Mouse (Mus musculus) thymus, postnatal 14 days (tissue): Measurements from ENCODE around the gene Spn.

Source experiments
- DNase-seq: peaks from one replicate; pipeline ENCODE4 v3.0.0; 2021

Spn gene

GRCm38 (mm10) chr7:127140623-127141404 lies 3.2 kb upstream of the Spn start:
- DNase-seq = peak; percentile 42

- no peak for DNase-seq
Measured at GRCm38 (mm10) chr7:127139562-127139961, 1.9 kb upstream of the Spn start.

- no peak for DNase-seq
Measured at GRCm38 (mm10) chr7:127139100-127139499, 1.5 kb upstream of the Spn start.

DNA sequence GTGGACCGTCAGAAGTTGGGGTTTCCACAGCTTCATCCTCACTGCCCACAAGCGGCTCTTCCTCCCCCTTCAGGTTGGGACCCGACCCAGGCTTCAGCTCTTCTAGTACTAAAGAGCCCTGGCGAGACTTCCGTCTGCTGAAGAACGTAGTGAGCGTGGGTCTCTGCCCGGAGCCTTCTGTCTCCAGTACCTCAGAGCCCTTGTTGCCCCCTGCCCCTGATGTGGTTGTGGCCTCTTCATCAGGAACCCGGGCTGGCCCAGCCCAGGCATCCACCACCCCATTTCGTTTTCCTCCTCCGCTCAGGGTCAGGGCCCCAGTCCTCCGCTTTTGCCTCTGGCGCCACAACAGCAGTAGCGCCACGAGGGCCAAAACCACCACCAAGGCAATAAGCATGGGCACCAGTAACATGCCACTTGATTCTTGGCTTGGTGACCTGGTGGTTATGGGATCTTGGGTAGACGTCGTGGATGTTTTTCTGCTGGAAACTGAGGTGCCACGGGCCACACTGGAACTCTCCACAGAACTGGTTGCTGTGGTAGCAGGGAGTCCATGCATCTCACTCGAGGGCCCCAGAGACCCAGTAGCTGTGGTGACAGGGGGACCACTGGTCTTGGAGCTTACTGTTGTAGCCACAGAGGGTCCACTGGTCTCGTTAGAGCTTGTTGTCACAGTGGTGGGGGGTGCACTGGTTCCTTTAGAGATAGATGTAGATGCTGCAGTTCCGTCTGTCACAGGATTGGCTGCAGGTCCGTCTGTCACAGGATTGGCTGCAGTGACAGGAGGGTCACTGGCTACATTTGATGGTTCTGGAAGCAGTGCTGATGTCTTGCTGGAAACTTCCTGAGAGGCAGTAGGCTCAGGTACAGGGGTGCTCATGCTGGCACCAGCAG lies 1.2 kb downstream of the Spn start:
- peak; percentile 54 for DNase-seq

DNA sequence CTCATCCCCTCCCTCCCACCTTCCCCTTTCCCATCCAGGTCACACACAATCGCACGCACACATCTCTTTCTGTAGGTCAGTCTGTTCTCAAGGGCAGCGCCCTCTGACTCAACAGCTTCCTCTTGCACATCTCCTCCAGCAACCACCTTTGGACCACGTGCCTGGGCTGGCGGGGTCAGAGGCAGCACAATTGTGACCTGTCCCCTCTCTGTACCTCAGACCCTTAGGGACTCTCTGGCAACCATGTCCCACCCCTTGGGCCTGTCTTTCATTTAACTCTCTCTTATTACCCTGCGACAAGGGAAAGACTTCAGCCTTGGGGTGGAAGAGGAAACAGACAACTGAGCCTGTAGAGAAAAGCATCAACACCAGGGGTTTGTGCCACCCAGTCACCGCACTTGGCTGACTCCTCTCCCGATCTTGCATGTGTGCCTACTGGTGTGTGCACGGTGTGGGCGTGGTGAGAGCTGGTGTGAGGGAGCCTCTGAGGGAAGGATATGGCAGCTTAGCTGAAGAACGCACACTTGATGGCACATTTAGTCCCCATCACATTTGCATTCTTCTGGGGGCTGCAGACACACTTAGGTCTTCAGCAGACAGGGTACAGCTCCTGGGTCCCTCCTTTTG lies 2.7 kb downstream of the Spn start:
- DNase-seq = peak; percentile 62

- no peak for DNase-seq
Measured at GRCm38 (mm10) chr7:127133125-127133524, 4.5 kb downstream of the Spn start.

- DNase-seq = peak; percentile 51
Measured at GRCm38 (mm10) chr7:127129638-127130037, 8.0 kb downstream of the Spn start.

DNA sequence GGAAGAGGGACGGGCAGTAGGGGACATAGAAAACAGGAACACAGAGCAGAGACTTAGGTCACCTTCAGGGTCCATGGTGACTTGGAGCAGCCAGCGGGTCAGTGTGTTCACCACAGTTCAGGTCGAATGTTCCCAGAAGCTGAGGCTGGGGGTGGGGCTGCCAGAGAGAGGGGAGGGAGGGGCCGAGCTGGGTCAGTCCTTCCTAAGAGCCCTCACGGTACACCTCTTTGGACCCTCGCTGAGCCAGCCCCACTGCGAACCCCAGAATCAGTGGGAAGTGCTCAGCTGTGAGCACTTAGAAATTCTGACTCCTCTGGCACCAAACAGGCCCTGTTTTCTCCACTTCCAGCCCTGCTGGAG lies 15.7 kb downstream of the Spn start, which contains the start of gene Qprt:
Qprt (minus strand) TSS at position 316 of the 360 bp plus-strand sequence.
- no peak for DNase-seq

DNA sequence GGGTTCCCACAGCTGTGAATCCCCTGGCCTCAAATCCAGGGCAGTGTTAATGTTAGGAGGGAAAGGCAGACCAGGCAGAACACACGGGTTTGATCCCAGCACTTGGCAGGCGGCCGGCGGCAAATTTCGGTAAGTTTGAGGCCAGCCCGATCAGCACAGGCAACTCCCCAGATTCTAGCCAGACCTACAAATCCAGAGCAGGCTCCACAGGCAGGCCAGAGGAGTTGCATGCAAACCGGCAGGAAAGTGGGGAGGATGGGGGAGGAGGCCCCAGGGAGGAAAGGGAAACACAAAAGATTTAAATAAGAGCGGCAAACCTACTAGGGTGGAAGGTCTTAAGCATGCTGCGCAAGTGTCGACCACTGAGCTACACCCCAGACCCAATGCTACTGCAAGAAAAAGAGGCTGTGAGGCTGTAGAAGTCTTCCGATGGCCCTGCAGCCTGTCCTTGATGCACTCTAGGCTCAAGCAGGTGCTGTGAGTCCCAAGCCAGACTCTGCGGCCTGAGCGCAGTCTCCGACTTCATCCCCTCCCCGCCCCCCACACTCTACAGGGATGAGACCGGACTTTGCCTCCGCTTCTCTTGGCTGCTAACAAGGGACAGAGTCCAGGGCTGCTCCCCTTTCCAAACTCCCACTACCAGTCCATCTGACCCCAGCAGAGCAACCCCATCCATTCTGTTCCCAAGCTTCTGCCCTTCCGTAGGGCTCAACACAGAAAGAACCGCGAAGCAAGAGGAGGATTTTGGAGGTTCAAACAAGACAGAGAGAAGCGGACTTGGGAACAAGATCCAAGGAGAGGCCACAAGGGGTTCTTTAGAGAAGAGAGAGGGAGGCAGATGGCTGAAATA lies 16.3 kb downstream of the Spn start:
- DNase-seq = no peak

DNA sequence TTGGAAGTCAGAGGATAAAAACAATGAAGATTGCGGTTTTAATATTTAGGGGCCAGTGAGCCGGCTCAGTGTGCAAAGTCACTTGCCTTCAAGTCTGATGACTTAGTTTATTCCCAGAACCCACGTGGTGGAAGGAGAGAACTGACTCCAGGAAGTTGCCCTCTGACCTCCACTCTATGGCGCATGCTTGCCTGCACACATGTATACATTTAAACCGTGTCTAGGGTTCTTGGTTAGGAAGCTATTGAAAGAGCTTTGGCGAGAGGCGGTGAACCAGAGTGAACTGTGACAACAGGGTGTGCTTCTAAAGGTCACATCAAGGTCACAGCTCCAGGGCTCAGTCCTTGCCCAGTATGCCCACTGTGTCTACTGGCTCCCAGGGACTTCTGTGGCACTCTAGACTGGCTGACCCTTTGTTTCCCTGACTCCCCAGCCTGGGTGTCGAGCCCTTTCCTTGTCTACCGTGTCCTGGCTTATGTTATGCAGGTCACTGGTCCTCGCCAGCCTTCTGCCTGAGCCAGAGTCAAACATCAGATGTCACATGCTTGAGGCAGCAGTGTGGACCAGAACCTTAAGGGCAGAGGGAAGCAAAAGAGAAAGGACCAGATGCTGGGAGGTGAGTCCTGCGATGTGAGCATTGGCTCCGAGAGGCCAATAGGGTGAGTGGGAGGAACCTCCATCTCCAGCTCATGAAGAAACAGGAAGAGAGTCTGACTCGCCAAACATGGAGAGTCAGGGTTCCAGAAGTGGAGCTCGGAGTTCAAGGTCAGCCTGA lies 18.8 kb downstream of the Spn start:
- no peak for DNase-seq

DNA sequence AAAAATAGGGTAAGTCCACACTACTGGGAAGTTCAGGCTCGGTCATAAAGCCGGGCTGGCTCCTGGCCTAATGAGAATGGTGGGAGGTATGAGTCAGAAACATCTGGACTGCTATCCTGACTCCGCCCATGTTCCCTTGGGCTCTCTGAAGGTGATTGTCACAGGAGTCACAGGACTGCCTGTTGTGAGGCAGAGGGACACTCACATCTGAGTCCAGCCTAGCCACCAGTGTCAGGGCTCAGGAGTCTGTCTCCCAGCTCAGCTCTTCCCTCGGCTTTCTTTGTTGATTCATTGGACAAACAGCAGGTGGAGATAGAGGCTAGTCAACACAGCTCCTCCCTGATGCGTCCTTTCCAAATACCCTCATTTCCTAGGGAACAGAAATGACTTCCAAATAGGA lies 19.7 kb downstream of the Spn start:
- DNase-seq = no peak

DNA sequence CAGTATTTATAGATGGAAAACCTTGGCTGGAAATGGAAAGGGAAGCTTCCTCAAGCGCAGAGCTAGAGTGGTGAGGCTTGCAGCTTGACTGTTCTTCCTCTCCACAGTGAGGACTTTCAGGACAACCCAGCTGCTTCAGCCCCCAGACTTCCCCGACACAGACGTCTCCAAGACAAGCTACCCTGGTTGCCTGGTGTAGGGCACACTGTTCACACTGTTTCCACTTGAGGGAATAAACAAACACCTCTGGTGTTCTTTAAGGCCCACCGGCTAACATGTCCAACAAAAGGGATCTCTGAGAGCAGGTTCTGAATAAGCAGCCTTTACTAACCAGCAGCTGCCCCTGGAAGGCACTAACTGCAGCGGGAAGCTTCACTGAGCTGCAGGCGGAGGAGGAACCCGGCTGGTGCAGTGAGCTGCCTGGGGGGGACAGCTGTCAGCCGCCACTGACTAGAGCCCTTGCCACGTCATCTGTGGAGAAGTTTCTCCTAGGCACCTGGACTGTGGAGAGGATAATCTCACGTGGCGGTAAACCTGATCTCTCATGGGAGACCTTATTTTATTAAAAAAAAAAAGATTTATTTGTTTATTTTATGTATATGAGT lies 21.2 kb downstream of the Spn start:
- no peak for DNase-seq

DNA sequence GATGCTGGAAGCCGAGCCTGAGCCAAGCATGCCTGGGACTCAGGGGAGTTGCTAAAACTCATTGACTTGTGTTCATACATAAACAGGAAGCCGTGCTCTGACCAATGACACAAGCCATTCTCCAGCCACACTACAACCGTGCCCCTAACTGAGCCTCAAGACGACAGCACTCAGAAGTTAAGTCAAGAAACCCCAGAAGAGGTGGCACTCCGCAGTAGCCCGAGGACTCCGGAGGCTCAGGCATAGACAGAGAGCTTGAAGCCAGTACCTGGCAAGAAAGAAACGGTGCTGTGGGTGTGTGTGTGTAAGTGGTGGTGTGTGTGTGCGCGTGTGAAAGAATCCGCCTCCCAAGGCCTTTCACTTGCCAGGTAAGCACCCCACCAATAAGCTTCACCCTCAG lies 22.7 kb downstream of the Spn start:
- DNase-seq = no peak

DNA sequence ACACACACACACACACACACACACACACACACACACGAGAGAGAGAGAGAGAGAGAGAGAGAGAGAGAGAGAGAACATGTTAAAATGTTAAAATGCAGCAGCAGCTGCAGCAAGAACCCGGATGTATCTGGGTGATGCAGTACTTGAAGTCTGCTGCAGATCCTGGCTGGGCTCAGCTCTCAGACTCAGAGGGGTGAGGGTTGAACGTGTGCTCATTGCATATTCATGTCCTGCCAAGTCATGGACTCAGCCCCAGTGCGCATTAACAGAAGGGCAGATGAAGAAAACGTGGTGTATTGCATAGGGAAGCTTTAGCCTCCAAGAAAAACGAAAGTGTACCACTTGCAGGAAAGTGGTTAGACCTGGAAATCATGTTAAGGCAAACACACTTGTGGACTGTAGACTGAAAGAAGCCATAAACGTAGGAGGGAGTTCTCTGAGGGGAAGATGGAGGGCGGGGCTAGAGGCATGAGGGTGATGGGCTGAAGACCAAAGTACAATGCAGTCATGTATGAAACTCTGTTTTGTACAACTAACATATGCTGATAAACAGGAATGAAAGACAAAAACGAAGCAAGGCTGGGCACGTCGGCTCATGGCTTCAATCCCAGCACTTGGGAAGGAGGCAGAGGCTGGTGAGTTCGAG lies 23.9 kb downstream of the Spn start:
- DNase-seq = peak; percentile 55

GRCm38 (mm10) chr7:127112921-127113597 lies 24.6 kb downstream of the Spn start:
- peak; percentile 44 for DNase-seq

GRCm38 (mm10) chr7:127112251-127112841 lies 25.3 kb downstream of the Spn start:
- peak; percentile 33 for DNase-seq

- DNase-seq = peak; percentile 85
Measured at GRCm38 (mm10) chr7:127111461-127111860, 26.2 kb downstream of the Spn start.

- DNase-seq = peak; percentile 85
Measured at GRCm38 (mm10) chr7:127110239-127111007, 27.2 kb downstream of the Spn start.

- no peak for DNase-seq
Measured at GRCm38 (mm10) chr7:127105551-127105950, 32.1 kb downstream of the Spn start.
